Mouse (Mus musculus) megakaryocyte-erythroid progenitor cell, adult 5-6 weeks (primary cell): Measurements from ENCODE around the gene Olfr466. TPM values are rescaled to one million over a fixed set of nuclear protein-coding genes. Genes with fewer than 3 reads are reported as not detected.

Experiments
- ATAC-seq: replicated peaks from 2 replicates; pipeline ENCODE4 v1.8.0; 2016; ENCODE audit warnings: mild to moderate bottlenecking, inconsistent platforms; ENCODE audit not compliant: severe bottlenecking, poor library complexity, low FRiP score, low TSS enrichment
- total RNA-seq, 2 experiments: library from RNA; stranded (forward) in 1 of 2; stranded (reverse) in 1 of 2; fragments of 200-1000, 215-1000 nt in 1 of 2; fragments of >200 nt in 1 of 2; fragmentation: Nextera tagmentation in 1 of 2; gene quantifications; 2 replicates each; pipeline ENCODE4 v1.2.3; 2014 to 2017

Olfr466 gene
- total RNA-seq (2014; fragmentation: Nextera tagmentation) (not detected in 2 replicates), total RNA-seq (2017) (not detected in 2 replicates)

DNA sequence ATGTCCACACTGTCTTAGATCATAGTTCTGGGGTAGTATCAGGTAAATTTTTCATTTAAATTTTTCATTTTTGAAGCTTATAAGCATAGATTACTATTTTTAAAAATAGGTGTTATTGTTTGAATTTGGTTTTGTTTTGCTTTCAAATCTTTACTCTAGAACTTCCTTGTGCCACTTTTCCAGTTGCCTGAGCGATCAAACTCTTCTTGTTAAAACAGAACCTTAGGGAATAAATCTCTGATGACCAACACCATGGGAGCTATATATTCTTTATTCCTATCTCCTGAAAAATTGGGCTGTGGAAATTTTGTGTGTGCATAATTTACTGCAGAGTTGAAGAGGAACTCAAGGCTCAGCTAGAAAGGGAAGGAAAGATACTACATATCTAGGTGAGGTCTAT lies at the start of gene Olfr466:
TSS of gene Olfr466 (plus strand) at position 301 of the 400 bp plus-strand sequence.
- ATAC-seq: no peak

DNA sequence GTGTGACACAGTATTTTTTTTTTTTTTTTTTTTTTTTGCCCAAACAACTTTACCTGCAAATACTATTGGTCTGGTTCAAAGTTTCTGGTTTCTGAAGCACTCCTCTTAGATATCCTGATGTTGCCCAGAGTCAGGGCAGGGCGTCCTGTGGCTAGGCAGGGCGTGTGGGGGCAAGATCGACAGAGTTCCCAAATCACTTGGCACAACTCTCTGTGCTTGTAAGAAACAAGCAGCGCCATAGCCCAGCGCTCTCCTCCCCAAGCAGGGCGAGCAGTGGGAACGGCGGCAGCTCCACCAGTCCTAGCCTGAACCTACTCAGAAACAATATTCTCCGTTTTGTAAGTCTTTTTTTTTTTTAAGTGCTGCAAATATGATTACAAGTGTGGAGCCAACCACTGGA lies 49.4 kb upstream of the Olfr466 start:
- ATAC-seq: peak; percentile 60

DNA sequence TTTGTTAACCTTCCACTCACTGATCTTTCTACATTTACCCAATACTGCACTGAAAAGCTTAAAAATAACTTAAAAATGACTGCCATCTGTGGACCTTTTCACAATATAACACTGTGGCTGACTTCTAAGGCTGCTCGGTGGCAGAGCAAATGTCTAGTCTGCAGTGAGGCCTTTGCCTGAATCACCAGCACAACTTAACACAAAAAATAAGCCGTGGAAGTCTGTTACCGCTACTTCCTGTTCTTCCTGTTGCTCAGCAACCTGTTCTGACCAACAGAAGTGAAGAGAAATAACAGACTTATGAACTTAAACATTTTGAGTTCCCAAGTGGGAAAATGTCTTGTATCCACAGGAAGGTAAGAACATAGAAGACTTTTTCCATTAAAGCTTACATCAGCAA lies 48.8 kb upstream of the Olfr466 start:
- no peak for ATAC-seq

DNA sequence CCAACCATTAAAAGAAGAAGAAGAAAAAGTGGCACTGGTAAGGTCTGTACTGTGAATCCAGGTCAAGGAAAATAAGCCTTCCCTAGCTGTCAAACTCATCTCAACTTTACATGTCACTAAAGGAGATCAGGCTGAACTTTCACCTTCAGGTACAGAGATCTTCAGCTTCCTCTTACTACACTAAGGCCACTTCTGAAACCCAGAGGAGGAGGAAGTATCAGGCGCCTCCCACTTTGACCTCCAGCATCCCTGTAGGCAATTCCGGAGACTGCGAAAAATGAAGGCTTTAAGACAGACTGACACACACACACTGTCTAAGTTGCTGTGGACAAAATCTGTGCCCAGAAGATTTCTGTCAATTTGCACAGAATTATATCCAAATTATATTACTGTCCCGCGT lies 38.1 kb upstream of the Olfr466 start:
- ATAC-seq: peak; percentile 57

DNA sequence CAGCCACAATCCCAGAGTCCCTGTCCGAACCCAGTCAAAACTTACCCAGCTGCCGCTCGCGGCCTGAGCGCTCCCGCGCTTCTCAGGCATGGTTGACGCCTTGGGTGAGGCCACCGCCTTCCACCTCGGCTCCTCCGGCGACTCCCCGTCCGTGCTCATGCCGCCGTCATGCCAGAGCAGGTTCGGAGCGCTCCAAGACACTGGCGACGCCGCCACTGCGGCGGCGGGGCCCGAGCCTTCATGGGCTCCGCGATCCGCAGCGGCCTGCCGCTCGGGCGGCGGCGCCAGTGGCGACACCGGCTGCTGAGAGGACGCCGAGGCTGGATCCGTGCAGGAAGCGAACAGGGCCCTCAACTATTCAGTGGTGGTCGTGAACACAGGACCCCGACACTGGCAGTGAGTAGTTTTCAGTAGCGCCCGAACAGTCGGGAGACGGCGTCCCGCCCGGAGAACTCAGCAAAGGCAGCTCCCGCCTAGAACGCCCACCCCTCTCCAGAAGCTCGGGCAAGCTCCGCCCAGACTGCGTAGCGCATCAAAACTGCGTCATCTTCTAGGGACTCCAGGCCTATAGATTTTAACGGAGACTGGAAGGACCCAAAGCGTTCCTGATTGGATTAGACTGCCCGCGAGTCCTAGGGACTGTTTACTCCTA lies 37.5 kb upstream of the Olfr466 start, which contains the start of gene Mfsd14b:
TSS of gene Mfsd14b (minus strand) at position 517 of the 652 bp plus-strand sequence.
- ATAC-seq: peak; percentile 97

DNA sequence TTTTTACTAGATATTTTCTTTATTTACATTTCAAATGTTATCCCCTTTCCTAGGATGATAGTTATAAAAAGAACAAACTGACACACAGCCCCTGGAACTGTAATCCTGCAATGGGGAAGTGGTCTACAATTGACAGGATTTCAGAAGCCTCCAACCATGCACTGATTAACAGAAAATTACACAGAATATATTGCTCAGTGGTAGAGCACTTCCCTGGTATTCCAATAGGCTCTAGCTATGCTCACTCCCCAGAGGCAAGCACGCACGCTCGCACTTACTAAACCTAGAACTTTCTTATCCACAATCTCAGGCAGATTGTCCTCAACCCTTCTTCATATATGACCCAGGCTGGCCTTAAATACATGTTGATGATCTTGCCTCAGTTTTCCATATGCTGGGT lies 36.8 kb upstream of the Olfr466 start:
- ATAC-seq: no peak

DNA sequence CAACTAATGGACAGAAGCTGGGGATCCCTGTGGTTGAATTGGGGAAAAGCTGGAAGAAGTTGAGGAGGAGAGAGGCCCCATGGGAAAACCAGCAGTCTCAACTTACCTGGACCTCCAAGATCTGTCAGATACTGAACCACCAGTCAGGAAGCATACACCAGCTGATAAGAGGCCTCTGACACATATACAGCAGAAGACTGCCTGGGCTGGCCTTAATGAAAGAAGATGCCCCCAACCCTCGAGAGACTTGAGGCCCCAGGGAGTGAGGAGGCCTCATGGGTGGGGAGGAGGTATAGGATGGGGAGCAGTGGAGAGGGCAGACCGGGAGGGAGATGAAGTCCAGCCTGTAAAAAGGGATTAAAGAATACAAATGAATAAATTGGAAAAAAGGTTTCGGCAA lies 29.1 kb upstream of the Olfr466 start:
- ATAC-seq: no peak

DNA sequence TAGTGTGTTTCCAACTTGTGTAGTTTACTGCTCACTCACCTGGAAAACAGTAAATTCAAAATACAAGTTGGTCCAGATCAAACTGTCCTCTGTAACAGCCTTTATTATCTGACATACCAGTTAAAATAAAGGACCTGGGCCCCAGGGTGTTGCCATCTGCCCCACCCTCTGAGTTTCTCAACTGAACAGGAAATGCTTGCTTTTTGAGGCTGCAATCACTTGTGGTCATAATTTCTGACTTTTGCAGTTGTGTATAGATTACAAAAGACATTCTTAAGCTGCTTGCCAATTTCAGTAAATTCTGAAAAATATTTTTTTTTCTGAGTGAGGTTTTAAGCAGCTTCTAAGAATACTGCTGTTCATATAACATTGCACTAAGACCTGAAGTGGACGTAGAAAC lies 27.9 kb upstream of the Olfr466 start:
- peak; percentile 93 for ATAC-seq

DNA sequence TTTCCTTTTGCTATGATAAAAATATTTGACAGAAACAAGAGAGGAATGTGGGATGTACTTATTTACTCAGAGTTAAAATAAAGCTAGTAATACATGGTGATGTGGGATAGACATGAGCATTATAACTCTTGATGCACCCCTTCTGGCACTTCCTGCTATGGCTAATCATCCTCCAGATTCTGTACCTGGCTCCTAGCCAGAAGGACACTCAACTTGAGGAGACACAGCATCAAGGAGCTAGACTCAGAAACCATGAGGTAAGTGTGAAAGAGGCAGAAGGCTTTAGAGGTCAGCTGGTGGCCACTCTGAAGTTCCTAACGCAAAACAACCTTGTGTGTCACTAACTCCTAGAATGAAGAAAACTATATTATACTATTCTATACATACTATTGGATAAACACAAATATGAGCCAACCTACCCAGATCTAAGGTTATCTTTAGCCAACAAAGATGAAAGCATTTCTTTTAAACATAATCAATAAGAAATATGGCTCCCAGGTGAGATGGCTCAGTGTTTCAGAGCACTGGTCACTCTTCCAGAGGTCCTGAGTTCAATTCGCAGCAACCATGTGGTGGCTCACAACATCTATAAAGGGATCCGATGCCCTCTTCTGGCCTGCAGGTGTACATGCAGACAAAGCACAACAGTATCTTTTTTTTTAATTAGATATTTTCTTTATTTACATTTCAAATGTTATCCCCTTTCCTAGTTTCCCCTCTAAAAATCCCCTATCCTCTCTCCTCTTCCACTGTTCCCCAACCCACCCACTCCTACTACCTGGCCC lies 22.8 kb upstream of the Olfr466 start:
- ATAC-seq: peak; percentile 72

DNA sequence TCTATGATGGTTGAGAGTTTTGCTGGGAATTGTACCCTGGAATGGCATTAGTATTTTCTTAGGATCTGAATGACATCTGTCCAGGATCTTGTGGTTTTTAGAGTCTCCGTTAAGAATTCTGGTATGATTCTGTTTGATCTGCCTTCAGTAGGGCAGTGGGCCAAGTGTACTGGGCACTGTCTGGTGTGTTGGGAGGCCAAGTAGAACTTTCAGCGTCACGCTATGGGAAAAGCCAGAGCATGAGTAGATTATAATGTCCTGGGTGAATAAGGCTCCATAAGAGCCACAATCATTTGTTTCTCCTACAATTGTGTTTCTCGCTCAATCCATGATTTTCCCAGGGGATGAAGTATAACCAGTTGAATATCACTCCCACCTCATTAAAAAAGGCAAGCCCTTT lies 12.3 kb upstream of the Olfr466 start, which contains the start of gene Olfr465-ps1:
TSS of gene Olfr465-ps1 (plus strand) at position 301 of the 400 bp plus-strand sequence.
- ATAC-seq: no peak

DNA sequence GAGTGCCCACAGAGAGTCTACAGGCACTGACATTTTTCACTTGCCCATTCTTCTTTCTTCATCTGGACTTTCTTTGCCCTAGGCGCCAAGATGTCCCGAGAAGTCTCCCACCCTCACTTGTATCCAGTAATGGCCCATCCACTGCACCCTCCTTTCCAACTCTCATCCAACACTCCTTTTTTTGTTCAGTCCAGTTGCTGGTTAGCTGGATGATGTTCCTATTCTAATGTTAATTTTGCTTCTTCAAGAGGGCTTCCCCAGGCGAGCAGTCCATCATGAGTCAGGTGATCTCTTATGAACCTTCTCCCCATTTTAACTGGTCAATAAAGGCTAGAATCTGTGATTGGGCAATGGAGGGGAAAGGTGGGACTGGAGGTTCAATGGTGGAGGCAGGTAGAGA lies 24.1 kb downstream of the Olfr466 start:
- ATAC-seq: no peak

DNA sequence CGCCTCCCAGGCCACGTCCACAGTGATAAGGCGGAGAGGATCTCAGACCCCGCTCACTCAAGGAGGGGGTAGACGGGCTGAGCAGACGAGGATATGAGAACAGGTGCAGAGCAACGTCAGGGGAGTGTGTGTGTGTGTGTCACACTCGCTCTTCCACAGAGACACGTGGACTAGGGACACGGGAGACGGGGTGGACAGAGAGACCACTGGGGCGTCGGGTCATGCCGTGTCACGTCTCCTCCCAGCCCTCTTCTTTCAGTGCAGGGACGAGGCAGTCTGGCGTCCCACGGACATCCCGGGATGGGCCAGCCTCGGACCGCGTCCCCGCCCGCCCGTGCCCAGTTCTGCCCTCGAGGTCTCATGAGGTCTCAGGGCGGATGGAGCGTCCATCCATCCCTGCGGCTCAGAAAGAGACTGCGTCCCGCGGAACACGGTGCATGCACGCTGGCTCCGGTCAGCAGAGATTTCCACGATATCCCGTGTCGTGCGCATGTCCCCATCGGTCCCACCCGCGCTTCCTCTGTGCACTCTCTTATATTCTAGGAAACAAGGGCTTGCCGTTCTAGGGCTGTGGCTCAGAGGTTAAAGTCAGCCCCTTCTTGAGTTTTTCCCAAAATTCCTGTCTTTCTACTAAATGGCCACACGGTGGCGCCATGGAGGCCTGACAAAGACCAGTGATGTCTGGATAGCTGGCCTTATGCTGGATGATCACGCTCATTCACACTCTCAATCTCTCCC lies 25.9 kb downstream of the Olfr466 start:
- peak; percentile 87 for ATAC-seq

DNA sequence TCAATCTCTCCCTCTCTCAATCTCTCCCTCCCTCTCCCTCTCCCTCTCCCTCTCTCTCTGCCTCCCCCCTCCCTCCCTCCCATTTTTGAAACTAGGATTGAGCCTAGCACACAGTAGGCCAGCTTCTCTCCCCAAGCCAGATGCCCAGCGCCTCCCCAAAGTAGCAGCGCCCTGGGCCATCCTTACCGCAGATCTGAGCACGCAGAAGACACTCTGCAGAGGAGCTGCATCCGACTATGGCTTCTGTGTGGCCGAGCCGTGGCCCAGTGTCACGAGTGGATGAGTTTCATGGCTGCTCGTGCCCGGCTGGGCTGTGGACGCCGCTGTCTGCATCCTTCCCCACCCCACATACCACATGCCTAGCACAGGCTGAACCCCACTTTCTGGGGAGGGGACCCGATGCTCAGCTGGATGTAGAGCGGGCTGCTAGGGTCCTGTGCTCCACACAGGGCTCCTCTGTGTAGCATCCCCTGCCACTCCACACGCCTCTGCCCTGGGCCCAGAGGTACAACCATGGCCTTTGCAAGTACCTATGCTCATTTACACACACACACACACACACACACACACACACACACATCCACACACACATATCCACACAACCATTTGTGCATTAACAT lies 26.5 kb downstream of the Olfr466 start:
- peak; percentile 33; the same call in 1 of the 2 replicates for ATAC-seq

DNA sequence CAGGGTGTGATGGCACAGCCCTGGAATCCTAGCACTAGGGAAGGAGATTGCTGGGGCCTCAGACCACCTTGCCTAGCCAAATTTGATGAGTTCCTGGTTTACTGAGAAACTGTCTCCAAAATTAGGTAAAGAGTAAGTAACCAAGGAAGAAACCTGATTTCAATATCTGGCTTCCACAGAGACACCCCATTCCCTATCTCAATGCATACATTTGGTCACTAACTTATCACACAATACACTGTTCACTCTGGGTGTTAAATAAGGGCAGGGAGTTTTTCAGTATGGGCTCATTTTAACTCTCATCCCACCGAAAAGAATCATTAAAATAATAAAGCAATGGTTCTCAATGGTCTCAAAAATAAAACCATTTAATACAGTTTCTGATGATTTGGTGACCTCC lies 50.6 kb downstream of the Olfr466 start:
- ATAC-seq: no peak

Other genes starting within 250 kb of the Olfr466 start
- not detected in 2 replicates for gene Cntnap3, start 246.3 kb upstream of the Olfr466 start, total RNA-seq (2014; fragmentation: Nextera tagmentation)
- gene Cntnap3, start 246.3 kb upstream of the Olfr466 start, total RNA-seq (2017): not detected in 2 replicates
- not detected in 2 replicates for gene Spata31, start 232.8 kb upstream of the Olfr466 start, total RNA-seq (2014; fragmentation: Nextera tagmentation)
- gene Spata31, start 232.8 kb upstream of the Olfr466 start, total RNA-seq (2017): not detected in 2 replicates
- gene Spata31d1c, start 117.2 kb upstream of the Olfr466 start, total RNA-seq (2014; fragmentation: Nextera tagmentation): not detected in 2 replicates
- gene Spata31d1c, start 117.2 kb upstream of the Olfr466 start, total RNA-seq (2017): not detected in 2 replicates
- not detected in 2 replicates for gene Prss47, start 97.5 kb upstream of the Olfr466 start, total RNA-seq (2014; fragmentation: Nextera tagmentation)
- gene Prss47, start 97.5 kb upstream of the Olfr466 start, total RNA-seq (2017): not detected in 2 replicates
- 48.1 and 54.7 TPM in 2 replicates for gene Mfsd14b, start 37.3 kb upstream of the Olfr466 start, total RNA-seq (2014; fragmentation: Nextera tagmentation)
- gene Mfsd14b, start 37.3 kb upstream of the Olfr466 start, total RNA-seq (2017): 104 and 116 TPM in 2 replicates
- gene Olfr465-ps1, start 12.2 kb upstream of the Olfr466 start, total RNA-seq (2014; fragmentation: Nextera tagmentation): not detected in 2 replicates
- gene Olfr465-ps1, start 12.2 kb upstream of the Olfr466 start, total RNA-seq (2017): not detected in 2 replicates
- not detected in 2 replicates for gene Nlrp4f, start 55.7 kb downstream of the Olfr466 start, total RNA-seq (2014; fragmentation: Nextera tagmentation)
- not detected in 2 replicates for gene Nlrp4f, start 55.7 kb downstream of the Olfr466 start, total RNA-seq (2017)
- gene Gm10775, start 109.3 kb downstream of the Olfr466 start, total RNA-seq (2014; fragmentation: Nextera tagmentation): not detected in 2 replicates
- gene Gm10775, start 109.3 kb downstream of the Olfr466 start, total RNA-seq (2017): not detected in 2 replicates
- 51.4 and 57.7 TPM in 2 replicates for gene Zfp369, start 128.6 kb downstream of the Olfr466 start, total RNA-seq (2014; fragmentation: Nextera tagmentation)
- 50.6 and 60.0 TPM in 2 replicates for gene Zfp369, start 128.6 kb downstream of the Olfr466 start, total RNA-seq (2017)